Mouse (Mus musculus) ES-Bruce4 (cell line): ENCODE measurements around the gene Olfr738. TPM values are rescaled to one million over a fixed set of nuclear protein-coding genes. Genes with fewer than 3 reads are reported as not detected.

ENCODE experiments used
- H3K27ac ChIP-seq: 2 replicates; pipeline ENCODE4 v1.5.1; 2012; ENCODE audit warnings: low read length, inconsistent platforms; ENCODE audit not compliant: insufficient read depth
- H3K27me3 ChIP-seq: 2 replicates; pipeline ENCODE4 v1.6.1; 2012; ENCODE audit warnings: mild to moderate bottlenecking, low read length, inconsistent platforms; ENCODE audit not compliant: control insufficient read depth, poor library complexity, insufficient read depth, severe bottlenecking
- H3K36me3 ChIP-seq: 2 replicates; pipeline ENCODE4 v1.6.1; 2012; ENCODE audit warnings: inconsistent platforms, mild to moderate bottlenecking, low read length, moderate library complexity; ENCODE audit not compliant: control insufficient read depth, poor library complexity, insufficient read depth, severe bottlenecking
- H3K4me1 ChIP-seq: one replicate; pipeline ENCODE4 v1.8.1; 2011; ENCODE audit warnings: low read length; ENCODE audit not compliant: control insufficient read depth, insufficient read depth
- H3K4me3 ChIP-seq: 2 replicates; pipeline ENCODE4 v1.5.1; 2011; ENCODE audit warnings: low read depth, mild to moderate bottlenecking, low read length
- H3K9ac ChIP-seq: 2 replicates; pipeline ENCODE4 v1.6.1; 2012; ENCODE audit warnings: low read depth, mild to moderate bottlenecking, inconsistent platforms; ENCODE audit not compliant: poor library complexity, severe bottlenecking
- H3K9me3 ChIP-seq: replicated peaks from 2 replicates; pipeline ENCODE4 v1.6.1; 2012; ENCODE audit warnings: mild to moderate bottlenecking, low read length, inconsistent platforms; ENCODE audit not compliant: control insufficient read depth, poor library complexity, insufficient read depth, severe bottlenecking
- CTCF ChIP-seq: IDR thresholded peaks from one replicate; pipeline ENCODE4 v1.8.1; 2011; ENCODE audit warnings: low read depth, low read length
- EP300 ChIP-seq: IDR thresholded peaks from 2 replicates; pipeline ENCODE4 v1.6.1; 2011; ENCODE audit warnings: low read depth, low read length; ENCODE audit not compliant: insufficient read depth
- POLR2A ChIP-seq: IDR thresholded peaks from one replicate; pipeline ENCODE4 v1.8.1; 2011; ENCODE audit warnings: low read length; ENCODE audit not compliant: insufficient read depth
- polyA plus RNA-seq: library from polyadenylated mRNA; stranded (reverse); fragments of >200 nt; gene quantifications from 2 replicates; pipeline ENCODE4 v1.2.4, GENCODE M21; 2011; ENCODE audit warnings: low read depth; ENCODE audit not compliant: missing spikeins, insufficient read depth, insufficient read length

The Olfr738 gene
- polyA plus RNA-seq, 1 experiment = not detected

GRCm38 (mm10) chr14:50445245-50445644 is 37.9 kb downstream of the Olfr738 start, which contains the start of gene Olfr740:
Olfr740 (plus strand) TSS chr14:50445545.
- H3K27ac ChIP-seq = no peak within 1 kb of the TSS
- H3K4me1 ChIP-seq = no peaks in the 10 kb centered on the region
- no peak within 1 kb of the TSS for H3K4me3 ChIP-seq
- no peak within 1 kb of the TSS for H3K9ac ChIP-seq
- H3K36me3 ChIP-seq = no peaks in the 10 kb centered on the region
- H3K9me3 ChIP-seq = no peaks in the 10 kb centered on the region
- TF ChIP-seq POLR2A (no peak), EP300 (no peak), CTCF (no peak)
- no peaks in the 10 kb centered on the region for H3K27me3 ChIP-seq

Other genes starting within 250 kb of the Olfr738 start
- gene Olfr730, start 219.4 kb upstream of the Olfr738 start, polyA plus RNA-seq = not detected in 2 replicates
- not detected in 2 replicates for gene Olfr731, start 165.7 kb upstream of the Olfr738 start, polyA plus RNA-seq
- not detected in 2 replicates for gene Olfr732, start 123.4 kb upstream of the Olfr738 start, polyA plus RNA-seq
- gene Olfr733, start 106.0 kb upstream of the Olfr738 start, polyA plus RNA-seq = not detected in 2 replicates
- gene Olfr734, start 80.8 kb upstream of the Olfr738 start, polyA plus RNA-seq = not detected in 2 replicates
- gene Olfr735, start 58.7 kb upstream of the Olfr738 start, polyA plus RNA-seq = not detected in 2 replicates
- not detected in 2 replicates for gene Tlr11, start 49.7 kb upstream of the Olfr738 start, polyA plus RNA-seq
- not detected in 2 replicates for gene Olfr736, start 26.4 kb upstream of the Olfr738 start, polyA plus RNA-seq
- not detected in 2 replicates for gene Olfr739, start 11.1 kb downstream of the Olfr738 start, polyA plus RNA-seq
- gene Olfr740, start 38.0 kb downstream of the Olfr738 start, polyA plus RNA-seq = not detected in 2 replicates
- not detected in 2 replicates for gene Olfr741, start 65.2 kb downstream of the Olfr738 start, polyA plus RNA-seq
- gene Olfr742, start 96.0 kb downstream of the Olfr738 start, polyA plus RNA-seq = not detected in 2 replicates
- not detected in 2 replicates for gene Olfr743, start 114.3 kb downstream of the Olfr738 start, polyA plus RNA-seq
- not detected in 2 replicates for gene Olfr744, start 207.3 kb downstream of the Olfr738 start, polyA plus RNA-seq
- gene Olfr745, start 231.8 kb downstream of the Olfr738 start, polyA plus RNA-seq = not detected in 2 replicates
- not detected in 2 replicates for gene Olfr746, start 239.5 kb downstream of the Olfr738 start, polyA plus RNA-seq